Mouse (Mus musculus) cortical plate, adult 2 months (tissue): ENCODE measurements around the gene Mapkap1.
A peak's percentile ranks its signal among the peaks of the same experiment; 100 is the strongest.

Experiments used
- CTCF ChIP-seq: fragments of 200-500 bp; IDR thresholded peaks from 2 replicates; pipeline ENCODE4 v1.5.1; 2011; ENCODE audit warnings: mild to moderate bottlenecking, control low read depth, low read length; ENCODE audit not compliant: insufficient read depth; ENCODE audit errors: extremely low read depth
- POLR2A ChIP-seq: fragments of 200-500 bp; IDR thresholded peaks from 2 replicates; pipeline ENCODE4 v1.6.1; 2011; ENCODE audit warnings: mild to moderate bottlenecking, low read length, control low read depth; ENCODE audit not compliant: insufficient read depth; ENCODE audit errors: extremely low read depth

GRCm38 (mm10) chr2:34644571-34645526 is 238.3 kb downstream of the Mapkap1 start:
- TF ChIP-seq CTCF = peak; percentile 23
- no peak for TF ChIP-seq POLR2A
